Mouse (Mus musculus) kidney, embryonic 14.5 days (tissue): ENCODE results near the gene Gm13285. TPM values are rescaled to one million over a fixed set of nuclear protein-coding genes. Genes with fewer than 3 reads are reported as not detected.

ENCODE experiments used
- ATAC-seq: fragments of 200-750 bp; cut with Nextera tagmentation; 2 replicates; pipeline ENCODE4 v1.8.0; 2017; ENCODE audit warnings: moderate number of reproducible peaks, mild to moderate bottlenecking, moderate TSS enrichment, moderate library complexity; ENCODE audit not compliant: low FRiP score, low TSS enrichment
- H3K27ac ChIP-seq: fragments of 300-500 bp; sonication (generic); 2 replicates; pipeline ENCODE4 v1.5.1; 2014; ENCODE audit warnings: low read depth, mild to moderate bottlenecking, low read length, moderate library complexity, mixed read lengths
- H3K27me3 ChIP-seq: fragments of 300-500 bp; sonication (generic); 2 replicates; pipeline ENCODE4 v1.6.1; 2014; ENCODE audit warnings: mild to moderate bottlenecking, low read length; ENCODE audit not compliant: control insufficient read depth, insufficient read depth
- H3K36me3 ChIP-seq: fragments of 300-500 bp; sonication (generic); 2 replicates; pipeline ENCODE4 v1.6.1; 2014; ENCODE audit warnings: low read length, mixed read lengths; ENCODE audit not compliant: control insufficient read depth, insufficient read depth
- H3K4me1 ChIP-seq: fragments of 300-500 bp; sonication (generic); 2 replicates; pipeline ENCODE4 v1.6.1; 2014; ENCODE audit warnings: low read length, mixed read lengths; ENCODE audit not compliant: control insufficient read depth, insufficient read depth
- H3K4me2 ChIP-seq: fragments of 300-500 bp; sonication (generic); replicated peaks from 2 replicates; pipeline ENCODE4 v1.6.1; 2014; ENCODE audit warnings: low read depth, mild to moderate bottlenecking, low read length
- H3K4me3 ChIP-seq: fragments of 300-500 bp; sonication (generic); 2 replicates; pipeline ENCODE4 v1.5.1; 2014; ENCODE audit warnings: mild to moderate bottlenecking, low read length
- H3K9ac ChIP-seq: fragments of 300-500 bp; sonication (generic); 2 replicates; pipeline ENCODE4 v1.6.1; 2014; ENCODE audit warnings: low read depth, mild to moderate bottlenecking, low read length, moderate library complexity
- H3K9me3 ChIP-seq: fragments of 300-500 bp; sonication (generic); 2 replicates; pipeline ENCODE4 v1.6.1; 2016; ENCODE audit warnings: low read length; ENCODE audit not compliant: control insufficient read depth
- WGBS: fragments of 180-500 bp; shearing (Covaris S2); extraction: QIAGEN DNeasy Blood & Tissue Kit; methylation state at CpG from one replicate; pipeline ENCODE4 v1.1.7; 2014; 5-methylcytosine and 5-hydroxymethylcytosine counted together
- polyA plus RNA-seq: library from polyadenylated mRNA; unstranded; fragments of >200 nt; fragmentation: Nextera tagmentation; extraction: Ambion mirVana; gene quantifications from 2 replicates; pipeline ENCODE4 v1.2.1, GENCODE M21; 2014

Gene Gm13285
- polyA plus RNA-seq, 1 experiment from 2014 or later: 0.19 TPM

DNA sequence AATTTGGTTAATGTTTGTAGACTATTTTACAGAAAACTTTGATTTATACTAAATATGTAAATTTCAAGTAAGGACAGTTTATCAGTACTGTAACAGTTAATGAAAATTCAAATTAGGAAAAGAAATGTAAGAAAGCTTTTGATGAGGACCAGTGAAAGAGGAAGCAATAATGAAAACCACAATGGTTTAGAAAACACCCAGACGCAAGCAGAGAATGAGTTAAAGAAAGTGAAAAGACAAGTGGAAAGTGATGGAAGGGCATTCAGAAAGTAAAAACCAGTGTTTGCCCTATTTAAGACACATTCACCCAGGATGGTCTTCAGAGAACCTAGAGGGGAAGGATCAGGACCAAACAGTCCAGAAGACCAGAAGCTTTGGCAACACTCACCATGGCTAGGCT, 50.2 kb downstream of the Gm13285 start, which contains the start of gene Ifna1:
Gene Ifna1 (plus strand): TSS at position 390 of the 400 bp plus-strand sequence.
- no peak for ATAC-seq
- Histone ChIP-seq H3K9me3 (no peaks in the 10 kb centered on the region), H3K27me3 (no peaks in the 10 kb centered on the region), H3K9ac (no peak within 1 kb of the TSS), H3K4me1 (no peaks in the 10 kb centered on the region), H3K4me3 (no peak within 1 kb of the TSS), H3K4me2 (no peak within 1 kb of the TSS), H3K27ac (no peak within 1 kb of the TSS), H3K36me3 (no peaks in the 10 kb centered on the region)
- WGBS: 89% methylated on average over 1 of the region's 1 CpGs

Other genes starting within 250 kb of the Gm13285 start
- gene Ifna15, start 241.4 kb upstream of the Gm13285 start, polyA plus RNA-seq: not detected in 2 replicates
- not detected in 2 replicates for gene Ifna14, start 227.9 kb upstream of the Gm13285 start, polyA plus RNA-seq
- gene Ifna9, start 207.3 kb upstream of the Gm13285 start, polyA plus RNA-seq: not detected in 2 replicates
- not detected in 2 replicates for gene Ifna12, start 196.3 kb upstream of the Gm13285 start, polyA plus RNA-seq
- gene C87499, start 165.3 kb upstream of the Gm13285 start, polyA plus RNA-seq: not detected in 2 replicates
- not detected in 2 replicates for gene Ifna13, start 155.2 kb upstream of the Gm13285 start, polyA plus RNA-seq
- gene Ifna16, start 122.7 kb upstream of the Gm13285 start, polyA plus RNA-seq: not detected in 2 replicates
- not detected in 2 replicates for gene Ifna2, start 115.8 kb upstream of the Gm13285 start, polyA plus RNA-seq
- gene Ifnab, start 108.3 kb upstream of the Gm13285 start, polyA plus RNA-seq: not detected in 2 replicates
- 0.31 and 0.81 TPM in 2 replicates for gene Gm26566, start 77.9 kb upstream of the Gm13285 start, polyA plus RNA-seq
- 86.2 and 120 TPM in 2 replicates for gene Klhl9, start 77.2 kb upstream of the Gm13285 start, polyA plus RNA-seq
- gene Gm13271, start 44.8 kb upstream of the Gm13285 start, polyA plus RNA-seq: not detected in 2 replicates
- 0.30 and 0.47 TPM in 2 replicates for gene Gm13283, start 39.5 kb upstream of the Gm13285 start, polyA plus RNA-seq
- gene Gm13290, start 25.8 kb upstream of the Gm13285 start, polyA plus RNA-seq: 0.51 and 0.92 TPM in 2 replicates
- gene Gm13289, start 22.7 kb upstream of the Gm13285 start, polyA plus RNA-seq: not detected in 2 replicates
- not detected in 2 replicates for gene Gm13272, start 19.8 kb upstream of the Gm13285 start, polyA plus RNA-seq
- gene Ifnz, start 17.5 kb upstream of the Gm13285 start, polyA plus RNA-seq: 0.19 TPM in 1 of 2 replicates, not detected in the other
- not detected in 2 replicates for gene Gm13276, start 14.0 kb upstream of the Gm13285 start, polyA plus RNA-seq
- not detected in 2 replicates for gene Gm13277, start 11.0 kb upstream of the Gm13285 start, polyA plus RNA-seq
- gene Gm13278, start 8.1 kb upstream of the Gm13285 start, polyA plus RNA-seq: not detected in 2 replicates
- gene Gm13275, start 5.2 kb upstream of the Gm13285 start, polyA plus RNA-seq: not detected in 2 replicates
- not detected in 2 replicates for gene Gm13279, start 2.3 kb upstream of the Gm13285 start, polyA plus RNA-seq
- gene Gm13287, start 3.6 kb downstream of the Gm13285 start, polyA plus RNA-seq: not detected in 2 replicates
- gene Gm13288, start 5.9 kb downstream of the Gm13285 start, polyA plus RNA-seq: not detected in 2 replicates
- not detected in 2 replicates for gene Ifna7, start 16.6 kb downstream of the Gm13285 start, polyA plus RNA-seq
- gene Ifna11, start 20.3 kb downstream of the Gm13285 start, polyA plus RNA-seq: not detected in 2 replicates
- not detected in 2 replicates for gene Ifna6, start 27.8 kb downstream of the Gm13285 start, polyA plus RNA-seq
- gene Ifna5, start 35.9 kb downstream of the Gm13285 start, polyA plus RNA-seq: not detected in 2 replicates
- not detected in 2 replicates for gene Ifna4, start 42.2 kb downstream of the Gm13285 start, polyA plus RNA-seq
- gene Ifna1, start 50.4 kb downstream of the Gm13285 start, polyA plus RNA-seq: not detected in 2 replicates
- not detected in 2 replicates for gene Ifne, start 80.5 kb downstream of the Gm13285 start, polyA plus RNA-seq